Mouse (Mus musculus): ENCODE data around the gene Plk4.
A peak's percentile ranks its signal among the peaks of the same experiment; 100 is the strongest.
"Not testable (repeated sequence)": the region's sequence is repeated elsewhere in the genome, so short reads cannot be mapped to it uniquely, and the experiment has no call there.

Plk4 gene

DNA sequence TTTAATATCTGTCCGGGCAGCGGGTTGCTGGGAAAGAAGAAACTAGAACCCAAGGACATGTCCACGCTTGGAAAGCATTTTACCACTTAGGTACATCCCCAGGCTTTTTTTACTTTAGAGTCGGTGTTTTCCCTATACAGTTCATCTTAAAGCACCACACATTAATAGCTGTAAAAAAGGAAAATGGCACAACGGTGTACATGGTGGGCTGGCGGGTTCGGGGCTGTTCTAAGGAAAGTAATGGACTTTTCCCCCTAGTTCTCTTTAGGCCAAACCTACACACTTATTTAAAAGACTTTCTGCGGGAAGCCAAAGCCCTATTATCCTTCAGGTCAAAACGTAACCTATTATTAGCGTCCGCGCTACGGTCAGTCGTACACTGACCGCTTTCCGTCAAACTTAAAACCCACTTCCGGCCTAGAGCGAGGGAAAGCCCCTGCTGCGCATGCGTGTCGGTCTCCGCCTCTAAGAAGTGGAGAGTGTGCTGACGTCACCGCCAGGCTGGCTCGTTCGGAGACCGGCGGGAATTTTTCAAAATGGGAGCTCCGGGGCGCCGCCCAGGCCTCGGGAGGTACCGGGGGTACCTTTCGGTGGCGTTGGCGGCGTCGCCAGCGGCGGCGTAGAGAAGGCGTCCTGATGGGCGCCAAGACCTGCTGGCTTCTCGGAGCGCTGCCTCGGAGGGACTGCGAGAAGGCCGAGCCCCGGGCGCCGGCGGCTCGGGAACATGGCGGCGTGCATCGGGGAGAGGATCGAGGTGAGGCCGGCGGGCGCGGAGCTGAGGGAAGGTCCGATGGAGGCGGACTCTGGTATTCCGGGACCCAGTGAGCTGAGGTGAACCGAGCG, at the start of gene Plk4:
Plk4 (plus strand) TSS at position 490 of the 843 bp plus-strand sequence.
- DNase-seq (ENCODE audit: low spot score in 2 of 2): peak; percentile 93 to 96

- no peak for DNase-seq (ENCODE audit: low spot score in 2 of 2)
These were observed 39.1 kb upstream of the Plk4 start for GRCm38 (mm10) chr3:40760746-40761145.

GRCm38 (mm10) chr3:40761312-40761711, 38.5 kb upstream of the Plk4 start:
- no peak for DNase-seq (ENCODE audit: low spot score in 2 of 2)

- no peak for DNase-seq (ENCODE audit: low spot score in 2 of 2)
These were observed 6.0 kb upstream of the Plk4 start for GRCm38 (mm10) chr3:40793783-40794182.

GRCm38 (mm10) chr3:40798054-40798453, 1.8 kb upstream of the Plk4 start:
- no peak for DNase-seq (ENCODE audit: low spot score in 2 of 2)

DNA sequence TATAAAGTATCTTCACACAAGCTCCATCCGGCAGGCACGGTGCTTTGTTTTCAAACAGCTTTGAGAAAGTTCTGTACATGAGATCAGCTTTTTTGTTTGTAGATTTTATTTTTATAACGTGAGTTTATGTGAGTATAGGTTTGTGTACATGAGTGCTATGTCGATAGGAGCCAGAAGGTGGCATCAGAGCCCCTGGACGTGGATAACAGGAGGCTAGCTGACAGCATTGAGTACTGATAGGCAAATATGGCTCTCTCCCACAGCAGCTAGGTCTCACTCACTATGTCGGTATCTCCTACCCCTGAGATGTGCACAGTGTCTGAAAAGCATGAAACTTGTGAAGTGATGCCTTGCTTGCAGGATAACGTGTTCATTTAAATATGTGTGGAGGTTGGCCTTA, 1.3 kb upstream of the Plk4 start:
- peak in 1 of 2 experiments; percentile 13 for DNase-seq (ENCODE audit: low spot score in 2 of 2)

DNA sequence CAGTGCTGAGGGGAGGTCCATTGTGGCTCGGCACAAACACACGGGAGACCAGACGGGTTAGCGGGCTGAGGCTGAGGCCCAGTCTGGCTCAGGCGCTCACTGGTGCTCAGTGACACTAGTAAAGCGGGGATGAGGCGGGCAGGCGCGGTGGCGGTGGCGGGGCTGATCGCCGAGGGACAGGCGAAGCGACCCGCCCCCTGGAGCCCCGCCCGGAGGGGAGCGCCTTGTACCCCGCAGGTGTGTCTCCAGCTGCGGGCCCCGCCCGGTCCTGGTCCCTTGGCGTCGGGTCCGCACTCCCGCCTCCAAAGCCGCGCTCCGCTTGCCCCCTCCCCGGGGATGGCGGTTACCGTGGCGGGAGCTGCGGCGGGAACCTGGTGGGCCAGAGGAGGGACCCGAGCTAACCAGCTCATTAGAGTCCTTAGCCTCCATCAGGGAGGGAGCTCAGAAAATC, 579 bp downstream of the Plk4 start:
- no peak for DNase-seq (ENCODE audit: low spot score in 2 of 2)

GRCm38 (mm10) chr3:40806871-40807270, 7.1 kb downstream of the Plk4 start:
- DNase-seq (ENCODE audit: low spot score in 2 of 2): no peak

DNA sequence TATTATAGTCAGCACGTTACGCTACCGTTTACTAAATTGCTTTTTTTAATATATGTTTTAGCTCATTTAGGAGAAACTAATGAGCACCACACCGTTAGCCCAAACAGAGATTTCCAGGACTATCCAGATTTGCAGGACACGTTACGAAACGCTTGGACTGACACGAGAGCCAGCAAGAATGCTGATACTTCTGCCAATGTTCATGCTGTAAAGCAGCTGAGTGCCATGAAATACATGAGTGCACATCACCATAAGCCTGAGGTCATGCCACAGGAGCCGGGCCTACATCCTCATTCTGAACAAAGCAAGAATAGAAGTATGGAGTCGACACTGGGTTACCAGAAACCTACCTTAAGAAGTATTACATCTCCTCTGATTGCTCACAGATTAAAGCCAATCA, 8.9 kb downstream of the Plk4 start:
- DNase-seq (ENCODE audit: low spot score in 2 of 2): no peak

DNA sequence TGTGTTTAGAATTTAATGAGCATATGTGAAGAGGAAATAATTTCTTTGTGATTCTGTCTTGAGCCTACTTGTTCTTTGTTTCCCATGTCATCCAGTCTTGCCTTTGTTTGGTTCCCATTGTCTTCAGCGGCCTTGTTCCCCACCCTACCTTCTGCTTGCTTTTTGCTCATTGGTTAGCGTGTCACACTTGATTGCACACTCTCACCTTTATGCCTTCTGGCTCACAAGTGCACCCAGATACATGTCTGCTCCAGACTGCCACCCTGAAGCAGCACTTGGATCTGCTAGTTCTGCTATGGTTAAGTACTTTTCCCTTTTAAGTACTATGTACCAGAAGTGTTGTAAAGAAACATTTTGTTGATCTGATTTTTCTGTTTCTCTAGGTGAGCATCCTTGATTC, 10.1 kb downstream of the Plk4 start:
- DNase-seq (ENCODE audit: low spot score in 2 of 2): no peak

DNA sequence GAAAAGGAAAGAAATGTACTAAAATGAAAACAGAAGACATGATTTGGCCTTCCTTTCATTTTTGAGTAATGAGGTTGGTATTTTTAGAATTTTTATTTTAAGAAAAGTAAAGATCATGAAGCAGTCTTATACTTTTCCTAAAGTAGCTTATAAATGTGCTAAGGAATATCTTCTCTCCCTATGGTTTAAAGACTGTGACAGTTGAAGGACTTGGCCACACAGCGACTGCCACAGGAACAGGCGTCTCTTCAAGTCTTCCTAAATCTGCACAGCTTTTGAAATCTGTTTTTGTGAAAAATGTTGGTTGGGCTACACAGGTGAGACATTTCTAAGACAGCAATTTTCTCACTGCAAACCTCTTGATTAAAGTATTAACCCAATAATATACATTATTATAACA, 13.5 kb downstream of the Plk4 start:
- no peak for DNase-seq (ENCODE audit: low spot score in 2 of 2)

GRCm38 (mm10) chr3:40845521-40845920, 45.7 kb downstream of the Plk4 start:
- not testable (repeated sequence) for DNase-seq (ENCODE audit: low spot score in 2 of 2)

DNA sequence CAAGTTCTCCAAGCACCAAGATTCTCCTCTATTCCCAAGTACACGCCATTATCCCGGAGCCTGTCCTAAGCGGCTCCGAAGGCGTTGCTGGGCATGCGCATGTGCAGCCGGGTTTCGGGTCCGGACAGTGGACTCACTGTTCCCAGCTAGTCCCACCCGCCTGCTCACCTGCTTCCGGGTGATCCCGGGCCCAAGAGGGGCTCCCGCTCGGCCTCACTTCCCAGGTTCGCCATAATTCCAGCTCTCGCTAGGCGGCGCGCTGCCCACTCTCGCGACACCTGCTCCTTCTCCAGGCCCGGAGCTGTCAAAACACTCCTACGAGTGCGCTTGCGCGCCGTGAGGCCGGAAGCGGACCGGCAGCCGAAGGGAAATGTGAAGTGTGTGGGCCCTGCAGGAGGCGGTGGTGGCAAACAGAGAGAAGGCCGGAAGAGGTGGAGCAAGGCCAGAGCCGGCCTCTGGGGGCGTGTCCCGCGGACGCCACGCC, 46.7 kb downstream of the Plk4 start, which contains the start of gene Mfsd8:
Mfsd8 (minus strand) TSS at position 414 of the 484 bp plus-strand sequence.
- peak; percentile 98 for DNase-seq (ENCODE audit: low spot score in 2 of 2)

DNA sequence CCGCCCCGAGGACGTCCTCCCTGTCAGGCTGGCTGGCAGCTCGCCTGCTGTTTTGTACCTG, 47.0 kb downstream of the Plk4 start, which contains the start of gene Abhd18:
Abhd18 (plus strand) TSS at position 14 of the 61 bp plus-strand sequence.
- not testable (repeated sequence) for DNase-seq (ENCODE audit: low spot score in 2 of 2)

GRCm38 (mm10) chr3:40847018-40847417, 47.2 kb downstream of the Plk4 start:
- DNase-seq (ENCODE audit: low spot score in 2 of 2): peak; percentile 41 to 44

- not testable (repeated sequence) for DNase-seq (ENCODE audit: low spot score in 2 of 2)
These were observed 48.1 kb downstream of the Plk4 start for GRCm38 (mm10) chr3:40847936-40848335.

GRCm38 (mm10) chr3:40853123-40853738, 53.4 kb downstream of the Plk4 start:
- not testable (repeated sequence) for DNase-seq (ENCODE audit: low spot score in 2 of 2)
